Mouse (Mus musculus): ENCODE measurements at regions not wholly inside any gene's neighbourhood (a gene's known extent, or its start where the extent isn't known, plus 50 kb on each side); places are given as distances from the start of the nearest gene placed in this dataset.

DNA sequence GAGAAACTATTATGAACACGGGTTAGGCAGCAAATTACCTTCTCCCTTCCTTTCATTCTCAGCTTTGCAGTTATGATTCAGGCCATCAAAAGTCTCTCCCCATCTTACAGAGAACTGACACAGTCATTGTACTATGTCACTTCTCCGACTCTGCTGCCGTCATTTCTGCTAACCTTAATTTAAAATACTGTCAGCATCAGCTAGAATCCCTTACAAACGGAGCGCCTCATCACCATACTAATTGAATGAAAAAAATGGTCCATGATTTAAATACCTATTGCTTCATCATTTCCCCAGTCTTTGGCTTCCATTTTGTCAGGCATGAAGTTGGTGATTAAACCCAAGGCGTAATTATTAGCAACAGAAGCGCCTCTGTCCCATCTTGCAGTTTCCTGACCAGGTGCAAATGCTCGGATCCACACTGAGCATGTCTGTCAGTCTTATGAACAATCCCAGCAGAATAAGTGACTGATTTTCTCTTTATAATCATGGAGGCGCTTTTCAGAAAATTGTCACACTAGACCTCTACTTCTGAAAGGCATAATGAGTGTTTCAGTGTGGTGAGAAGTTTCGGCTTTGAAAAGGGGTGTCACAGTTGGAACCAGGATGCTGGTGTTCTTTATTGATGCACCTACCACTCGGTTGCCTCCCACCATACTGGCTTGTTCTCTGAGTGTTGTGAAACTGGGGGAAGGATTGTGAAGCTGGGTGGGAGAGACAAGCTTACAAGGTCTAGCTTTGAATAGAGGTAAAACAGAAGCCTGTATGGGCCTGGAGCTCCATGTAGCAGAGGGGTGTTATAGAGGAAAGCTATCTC, 52.4 kb upstream of the Npy start:
- no peak for DNase-seq (ENCODE audit: low read depth, low spot score)

Data from brain, embryonic 18.5 days (tissue).